8 mouse cellular contexts compared by ENCODE assay signal in genomic region chr14:105924712-105925111, GRCm38 (mm10). TPM values are rescaled to one million over a fixed set of nuclear protein-coding genes. Genes with fewer than 3 reads are reported as not detected.
DNase-seq lines count a peak whose midpoint lies in the region; ATAC-seq and TF ChIP-seq lines count a peak whose summit lies in the region.
"Had no signal": no experiment of that assay in that cellular context is flagged by ENCODE, and none has a peak within 500 bp of the region (broad histone marks: within the 10 kb centered on the region; RNA-seq: fewer than 3 reads in every experiment).

No protein-coding gene starts in this region.

- peaks cover 7% of the 10 kb centered on the region; the same call in 1 of the 2 replicates for H3K4me1 ChIP-seq in hindbrain, postnatal 0 days (ENCODE audit: insufficient read depth, low read length)
- H3K4me1 ChIP-seq in hindbrain, embryonic 12.5 days = peaks cover 20% of the 10 kb centered on the region
- H3K4me1 ChIP-seq in embryonic facial prominence, embryonic 11.5 days (ENCODE audit: control insufficient read depth, insufficient read depth, low read length) = peaks cover 5% of the 10 kb centered on the region; the same call in 1 of the 2 replicates

- no peaks in the 10 kb centered on the region for H3K27me3 ChIP-seq in hindbrain, postnatal 0 days (ENCODE audit: insufficient read depth, low read length)
- H3K27me3 ChIP-seq in hindbrain, embryonic 12.5 days = no peaks in the 10 kb centered on the region
- H3K27me3 ChIP-seq in embryonic facial prominence, embryonic 11.5 days (ENCODE audit: control insufficient read depth, insufficient read depth, low read length) = no peaks in the 10 kb centered on the region
- no peaks in the 10 kb centered on the region for H3K27me3 ChIP-seq in splenic B cell, adult 2 months (ENCODE audit: control insufficient read depth, insufficient read depth, low read length, poor library complexity, severe bottlenecking)
- H3K27me3 ChIP-seq: heart, embryonic 13.5 days had no signal

- no peak overlapping the region for H3K9ac ChIP-seq in hindbrain, postnatal 0 days (replicated peaks; ENCODE audit: low read length)
- no peak overlapping the region for H3K9ac ChIP-seq in hindbrain, embryonic 12.5 days
- no peak overlapping the region for H3K9ac ChIP-seq in embryonic facial prominence, embryonic 11.5 days (replicated peaks; ENCODE audit: low read length)
- H3K9ac ChIP-seq: heart, embryonic 13.5 days had no signal

- no peak overlapping the region for H3K4me2 ChIP-seq in hindbrain, postnatal 0 days (ENCODE audit: low read depth, low read length)
- H3K4me2 ChIP-seq in hindbrain, embryonic 12.5 days (replicated peaks) = no peak overlapping the region
- H3K4me2 ChIP-seq in embryonic facial prominence, embryonic 11.5 days (ENCODE audit: low read depth, low read length) = no peak overlapping the region
- H3K4me2 ChIP-seq: heart, embryonic 13.5 days had no signal

- 38% methylated on average over 1 of the region's 1 CpGs for WGBS in hindbrain, postnatal 0 days
- 34% methylated on average over 1 of the region's 1 CpGs for WGBS in hindbrain, embryonic 12.5 days
- WGBS in embryonic facial prominence, embryonic 11.5 days = 52% methylated on average over 1 of the region's 1 CpGs

- no peaks in the 10 kb centered on the region for H3K36me3 ChIP-seq in hindbrain, postnatal 0 days (ENCODE audit: insufficient read depth, low read length)
- no peaks in the 10 kb centered on the region for H3K36me3 ChIP-seq in hindbrain, embryonic 12.5 days
- H3K36me3 ChIP-seq in embryonic facial prominence, embryonic 11.5 days (replicated peaks; ENCODE audit: control insufficient read depth, insufficient read depth, low read depth, low read length) = no peaks in the 10 kb centered on the region; the same call in 1 of the 2 replicates
- no peaks in the 10 kb centered on the region for H3K36me3 ChIP-seq in splenic B cell, adult 2 months (ENCODE audit: control insufficient read depth, insufficient read depth, low read length, poor library complexity, severe bottlenecking)
- H3K36me3 ChIP-seq: heart, embryonic 13.5 days had no signal

- H3K27ac ChIP-seq in hindbrain, postnatal 0 days = no peak overlapping the region
- no peak overlapping the region for H3K27ac ChIP-seq in hindbrain, embryonic 12.5 days
- H3K27ac ChIP-seq in embryonic facial prominence, embryonic 11.5 days (replicated peaks; ENCODE audit: low read depth, low read length) = no peak overlapping the region
- H3K27ac ChIP-seq: heart, embryonic 13.5 days had no signal

- DNase-seq in hindbrain, postnatal 0 days (ENCODE audit: low spot score) = peak; percentile 77
- DNase-seq in right cerebral cortex, adult 18-20 months = peak; percentile 34
- no peak for DNase-seq in right cerebral cortex, postnatal 36 days (ENCODE audit: low spot score in 2 of 2)
- peak; percentile 75 for DNase-seq in embryonic facial prominence, embryonic 11.5 days (ENCODE audit: low spot score)
- DNase-seq in splenic B cell, adult 2 months (ENCODE audit: low read depth, low spot score) = peak; percentile 9
- no peak for DNase-seq in thymus, postnatal 14 days

- H3K4me3 ChIP-seq in hindbrain, postnatal 0 days (ENCODE audit: low read length) = no peak overlapping the region
- H3K4me3 ChIP-seq in hindbrain, embryonic 12.5 days = no peak overlapping the region
- H3K4me3 ChIP-seq in embryonic facial prominence, embryonic 11.5 days (ENCODE audit: low read depth, low read length) = no peak overlapping the region
- H3K4me3 ChIP-seq: heart, embryonic 13.5 days had no signal

- no peaks in the 10 kb centered on the region for H3K9me3 ChIP-seq in hindbrain, postnatal 0 days (ENCODE audit: low read length)
- no peaks in the 10 kb centered on the region for H3K9me3 ChIP-seq in hindbrain, embryonic 12.5 days (replicated peaks)
- H3K9me3 ChIP-seq in embryonic facial prominence, embryonic 11.5 days (replicated peaks; ENCODE audit: control insufficient read depth, low read length) = no peaks in the 10 kb centered on the region
- H3K9me3 ChIP-seq: heart, embryonic 13.5 days had no signal

- ATAC-seq in hindbrain, postnatal 0 days = 0 out of 2 replicates have a peak, but pooled peaks have one; percentile 47
- ATAC-seq in hindbrain, embryonic 12.5 days (ENCODE audit: low FRiP score) = no peak
- no peak for ATAC-seq in embryonic facial prominence, embryonic 11.5 days (replicated peaks; ENCODE audit: insufficient number of reproducible peaks, low FRiP score, low TSS enrichment, low read depth)

- peak; percentile 67 for TF ChIP-seq CTCF in hindbrain, postnatal 0 days (IDR thresholded peaks at IDR 0.05; ENCODE audit: low read depth)

RNA-seq across cellular contexts. Expression of gene Spry2, which starts 28.1 kb away (rescaled TPM):
- 33.5 and 38.4 TPM in 2 replicates for total RNA-seq in hindbrain, postnatal 0 days (2014; rRNA removed)
- 61.7 and 71.4 TPM in 2 replicates for polyA plus RNA-seq in hindbrain, postnatal 0 days (2015; fragmentation: Nextera tagmentation; extraction: Ambion mirVana)
- polyA plus RNA-seq in hindbrain, embryonic 12.5 days (2016; fragmentation: Nextera tagmentation; extraction: Ambion mirVana) = 35.6 and 46.7 TPM in 2 replicates
- polyA plus RNA-seq in embryonic facial prominence, embryonic 11.5 days (2014; fragmentation: Nextera tagmentation; extraction: Ambion mirVana) = 39.9 and 50.9 TPM in 2 replicates

Comparison
In these comparisons a context has a peak if more than half of its experiments do, and no peak if none do; other contexts are left out.
1. DNase-seq: peak in hindbrain, postnatal 0 days (single experiment), right cerebral cortex, adult 18-20 months (single experiment), embryonic facial prominence, embryonic 11.5 days (single experiment) and splenic B cell, adult 2 months (single experiment); none in right cerebral cortex, postnatal 36 days (0 of 2) and thymus, postnatal 14 days (single experiment).